Mouse (Mus musculus) activated CD4-positive, CD25-positive, alpha-beta regulatory T cell, adult 4 months (primary cell): ENCODE results near the gene Fbf1. TPM values are rescaled to one million over a fixed set of nuclear protein-coding genes. Genes with fewer than 3 reads are reported as not detected.

ENCODE experiments used
- ATAC-seq: one replicate; pipeline ENCODE4 v1.8.0; 2017
- polyA plus RNA-seq, 2 experiments: library from polyadenylated mRNA; unstranded; fragments of 100-300 nt; shearing (Covaris generic); gene quantifications; one replicate each; pipeline ENCODE4 v1.2.1; 2017

The Fbf1 gene
- polyA plus RNA-seq, 2 experiments from 2014 or later, result 2.1 to 3.4 TPM

DNA sequence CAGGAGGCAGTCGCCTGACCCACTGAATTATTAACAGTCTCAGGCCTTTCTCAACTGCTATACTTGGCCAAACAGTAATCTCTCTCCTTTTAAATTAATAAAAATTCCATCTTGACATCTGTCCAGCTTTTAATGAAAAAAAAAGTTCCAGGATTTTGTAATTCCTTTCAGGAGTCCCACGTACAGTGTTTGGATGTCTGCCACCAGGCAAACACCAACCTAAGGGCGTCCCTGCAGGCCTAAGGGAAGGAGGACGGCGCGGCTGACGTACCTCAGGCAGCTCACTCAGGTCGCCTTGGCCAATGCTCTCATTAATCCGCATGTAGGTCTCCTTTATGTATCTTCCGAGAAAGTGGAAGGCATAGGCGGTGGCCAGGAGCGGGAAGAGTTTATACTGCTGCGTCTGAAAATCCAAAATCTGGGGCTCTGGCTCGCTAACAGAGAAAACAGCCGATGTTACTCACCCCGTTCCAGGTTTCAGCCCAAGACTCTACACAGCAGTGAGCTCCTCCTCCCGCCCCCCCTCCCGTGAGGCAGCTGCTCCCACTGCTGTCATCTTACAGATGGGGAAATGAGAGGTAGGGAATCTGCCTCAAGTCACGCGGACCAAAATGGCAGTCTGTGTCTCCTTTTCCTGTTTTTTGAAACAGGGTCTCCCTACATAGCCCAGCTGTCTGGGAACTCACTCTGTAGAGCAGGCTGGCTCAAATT, 10.6 kb upstream of the Fbf1 start:
- ATAC-seq, result no peak

DNA sequence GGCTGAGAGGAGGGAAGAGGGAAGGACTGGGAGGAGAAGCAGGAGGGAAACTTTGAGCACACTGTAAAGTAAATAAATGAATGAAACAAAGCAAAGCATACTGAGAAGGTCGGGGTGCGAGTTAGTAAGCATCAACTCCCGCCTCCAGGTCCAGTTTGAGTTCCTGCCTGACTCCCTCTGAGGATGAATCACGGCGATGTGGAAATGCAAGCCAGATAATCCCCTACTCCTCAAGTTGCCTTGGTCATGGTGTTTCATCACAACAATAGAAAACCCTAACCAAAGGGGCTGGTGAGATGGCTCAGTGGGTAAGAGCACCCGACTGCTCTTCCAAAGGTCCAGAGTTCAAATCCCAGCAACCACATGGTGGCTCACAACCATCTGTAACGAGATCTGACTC, 8.0 kb upstream of the Fbf1 start:
- ATAC-seq, result no peak

DNA sequence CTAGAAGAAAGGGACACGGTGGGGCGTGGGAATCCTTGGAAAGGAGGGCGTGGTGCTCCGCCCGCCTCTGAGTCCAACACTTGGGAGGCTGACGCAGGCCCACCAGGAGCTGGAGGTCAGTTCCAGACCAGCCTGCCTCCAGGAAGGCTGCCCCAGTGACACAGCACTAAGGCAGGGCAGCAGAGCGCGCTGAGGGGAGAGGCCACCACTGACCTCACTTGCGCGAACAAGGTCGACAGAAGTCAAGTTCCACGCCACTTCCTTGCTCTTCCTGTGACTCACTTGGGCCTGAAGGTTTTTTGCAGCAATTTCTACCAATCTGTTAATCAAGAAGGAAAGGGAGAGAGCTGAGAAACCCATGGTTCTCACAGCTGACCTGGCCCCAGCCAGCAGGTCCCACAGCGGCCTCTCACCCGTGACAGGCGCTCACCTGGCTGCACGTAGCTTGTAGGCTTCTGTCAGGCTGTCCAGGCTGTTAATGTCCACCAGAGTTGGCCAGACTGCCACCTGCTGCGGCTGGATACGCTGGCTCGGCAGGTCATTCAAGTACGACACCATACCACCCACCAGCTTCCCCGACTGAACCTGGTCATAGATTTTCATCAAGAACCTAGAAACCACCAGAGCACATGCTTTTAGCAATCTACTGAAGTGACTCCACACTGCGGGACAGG, 6.9 kb upstream of the Fbf1 start:
- ATAC-seq, result no peak

DNA sequence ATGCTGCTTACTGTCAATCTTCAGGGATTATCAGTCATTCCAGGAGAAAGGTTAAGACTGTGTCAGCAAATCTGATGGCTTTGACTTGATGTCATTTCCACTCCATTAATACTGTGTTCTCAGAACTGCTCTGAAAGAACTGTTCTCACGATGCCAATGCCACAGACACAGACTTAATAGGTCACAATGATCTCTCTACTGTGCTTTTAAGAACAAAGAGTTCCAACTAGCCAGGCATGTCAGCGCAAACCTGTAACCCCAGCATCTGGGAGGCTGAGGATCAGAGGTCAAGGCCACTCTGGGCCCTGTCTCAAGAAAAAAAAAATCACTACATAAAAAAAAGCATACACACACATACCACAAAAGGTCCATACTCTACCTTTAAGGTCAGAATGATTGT, 4.0 kb upstream of the Fbf1 start:
- ATAC-seq, result no peak

DNA sequence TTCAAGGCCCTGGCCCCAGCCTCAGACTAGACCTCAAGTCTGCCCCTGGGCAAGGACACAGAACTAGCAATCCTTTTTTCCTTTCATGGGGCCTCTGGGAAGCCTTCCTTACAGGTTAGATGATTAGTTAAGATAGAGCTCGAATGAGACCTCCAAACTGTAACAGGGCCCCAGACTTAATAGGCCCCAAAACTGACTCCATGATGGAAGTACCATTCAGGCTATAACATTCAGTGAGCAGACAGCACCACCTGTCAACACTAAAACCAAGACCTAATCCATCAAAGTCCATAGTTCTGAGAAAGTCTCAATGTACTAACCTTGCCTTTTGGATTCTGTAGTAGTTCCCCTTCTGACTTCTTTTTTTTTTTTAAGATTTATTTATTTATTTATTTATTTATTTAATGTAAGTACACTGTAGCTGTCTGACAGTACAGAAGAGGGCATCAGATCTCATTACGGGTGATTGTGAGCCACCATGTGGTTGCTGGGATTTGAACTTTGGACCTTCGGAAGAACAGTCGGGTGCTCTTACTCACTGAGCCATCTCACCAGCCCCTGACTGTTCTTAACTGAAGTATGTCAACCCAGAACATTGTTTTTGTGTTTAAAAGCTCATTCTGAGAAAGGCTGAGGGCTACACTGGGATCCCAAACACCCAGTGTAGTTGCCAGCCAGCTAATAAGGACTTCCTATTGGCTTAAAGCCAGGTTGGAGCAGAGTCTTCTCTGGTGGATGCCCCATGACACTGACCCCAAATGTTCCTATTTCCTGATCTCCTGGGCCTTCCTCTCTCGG, 2.2 kb upstream of the Fbf1 start:
- no peak for ATAC-seq

DNA sequence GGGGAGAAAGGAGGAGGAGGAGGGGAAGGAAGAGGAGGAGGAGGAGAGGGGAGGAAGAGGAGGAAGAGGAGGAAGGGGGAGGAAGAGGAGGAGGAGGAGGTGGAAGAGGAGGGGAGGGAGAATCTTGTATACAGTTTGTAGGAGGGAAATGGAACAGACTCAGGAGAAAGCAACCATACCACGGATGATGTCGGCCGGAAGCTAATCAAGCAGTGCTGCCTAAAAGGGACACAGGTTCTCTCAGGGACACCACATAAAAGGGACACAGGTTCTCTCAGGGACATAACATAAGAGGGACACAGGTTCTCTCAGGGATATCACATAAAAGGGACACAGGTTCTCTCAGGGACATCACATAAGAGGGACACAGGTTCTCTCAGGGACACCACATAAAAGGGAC, 1.2 kb upstream of the Fbf1 start:
- ATAC-seq, result no peak

DNA sequence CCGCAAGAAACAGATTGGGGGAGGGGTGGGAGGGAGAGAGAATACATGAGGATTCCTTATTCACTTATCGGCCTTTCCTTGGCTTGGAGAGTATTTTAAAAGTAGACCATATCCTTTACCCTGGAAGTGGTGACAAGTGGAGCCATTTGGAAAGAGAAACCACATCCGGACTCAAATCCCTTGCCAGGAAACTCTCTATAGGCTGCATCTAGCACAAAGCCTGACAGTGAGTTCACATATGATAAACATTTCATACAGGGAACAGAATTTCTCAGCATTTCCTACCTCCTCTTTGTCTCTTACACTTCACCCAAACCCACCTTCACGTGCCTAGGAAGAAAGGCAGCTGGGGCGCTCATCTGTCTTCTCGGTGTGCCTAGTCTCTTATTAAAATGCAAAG, 734 bp downstream of the Fbf1 start:
- ATAC-seq, result no peak

DNA sequence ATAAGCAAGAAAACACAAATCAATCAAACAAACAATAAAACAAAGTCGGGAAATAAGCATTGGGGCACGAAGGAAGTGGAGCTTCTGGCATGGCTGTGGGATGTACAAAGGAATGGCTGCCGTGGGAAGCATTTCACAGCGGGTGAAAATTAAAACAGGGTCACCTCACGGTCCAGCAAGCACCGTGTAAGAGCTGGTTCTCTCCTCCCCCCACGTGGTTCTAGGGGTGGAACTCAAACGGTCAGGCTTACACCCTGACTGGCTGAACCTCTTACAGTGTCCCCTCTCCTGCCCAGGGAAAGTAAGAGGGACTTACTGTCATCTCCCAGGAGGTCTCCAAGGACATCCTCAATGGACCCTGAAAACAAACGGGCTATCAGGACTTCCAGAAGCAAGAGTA, 5.0 kb downstream of the Fbf1 start:
- ATAC-seq, result no peak

DNA sequence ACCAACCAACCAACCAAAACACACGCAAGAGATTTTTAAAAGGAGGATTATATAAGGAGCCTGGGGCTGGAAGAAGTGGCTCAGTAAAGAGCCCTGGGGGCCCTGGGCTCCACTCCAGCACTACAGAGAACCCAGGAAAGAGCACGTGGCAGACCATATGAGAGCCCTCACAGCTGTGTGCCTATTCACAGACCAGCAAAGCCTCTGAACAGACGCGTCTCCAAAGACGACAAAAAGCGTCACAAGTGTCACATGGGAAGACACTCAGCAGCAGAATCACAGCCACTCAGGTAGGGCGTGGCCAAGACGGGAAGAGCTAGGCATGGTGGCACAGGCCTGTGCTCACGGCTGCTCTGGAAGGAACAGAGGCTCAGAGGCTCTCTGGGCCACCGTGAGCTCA, 5.8 kb downstream of the Fbf1 start:
- ATAC-seq, result no peak

DNA sequence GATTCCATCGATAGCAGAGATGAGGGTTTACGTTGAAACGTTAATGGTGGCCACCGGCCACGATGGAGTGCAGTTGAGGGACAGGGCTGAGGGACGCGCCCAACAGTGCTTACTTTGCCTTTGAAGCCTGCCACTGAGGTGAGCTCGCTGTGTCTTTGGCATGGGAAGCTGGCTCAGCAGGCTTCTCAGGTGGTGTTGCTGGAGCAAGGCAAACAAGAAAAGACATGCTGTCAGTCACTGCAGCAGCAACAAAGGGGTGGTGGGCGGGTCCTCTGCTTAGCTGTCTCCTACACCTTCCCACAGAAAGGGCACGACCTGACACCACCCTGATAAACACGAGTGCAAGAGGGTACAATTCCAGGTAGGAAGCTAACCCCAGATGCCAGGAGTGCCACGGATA, 6.7 kb downstream of the Fbf1 start:
- no peak for ATAC-seq

DNA sequence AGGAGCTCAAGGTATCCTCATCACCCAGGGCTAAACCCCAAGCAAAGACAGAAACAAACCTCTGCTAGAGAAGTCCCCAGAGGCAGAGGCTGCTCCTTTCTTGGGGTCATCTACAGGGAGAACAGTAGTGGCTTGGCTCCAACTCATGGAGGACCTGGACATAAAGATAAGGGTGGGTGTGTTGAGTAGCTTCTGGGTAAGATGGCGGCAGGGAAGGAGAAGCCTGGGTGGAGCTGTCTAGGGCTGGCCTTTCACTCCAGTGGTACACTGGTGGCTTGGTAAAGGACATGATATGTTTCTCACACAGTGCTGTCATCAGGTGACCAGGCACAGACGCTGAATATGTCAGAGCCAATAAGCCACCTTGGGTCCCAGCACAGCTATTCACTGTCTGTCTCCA, 17.0 kb downstream of the Fbf1 start:
- ATAC-seq, result no peak

DNA sequence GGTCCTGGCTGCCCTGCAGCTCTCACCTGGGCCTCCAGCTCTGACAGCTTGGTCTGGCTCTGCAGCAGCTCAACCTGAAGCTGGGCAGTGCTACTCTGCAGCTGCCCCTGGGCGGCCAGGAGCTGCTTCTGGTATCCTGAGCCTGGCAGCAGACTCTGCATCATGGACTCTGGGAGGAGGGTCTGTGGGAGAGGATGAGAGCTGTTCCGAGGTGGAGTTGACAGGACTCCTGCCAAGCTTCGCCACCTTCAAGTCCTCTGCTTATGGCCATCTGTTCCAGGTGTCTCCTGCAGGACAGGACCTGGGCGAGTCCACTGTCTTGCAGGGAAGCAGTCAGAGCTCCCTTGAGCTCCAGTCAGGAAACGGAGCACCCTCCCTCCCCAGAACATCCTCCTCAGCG, 18.6 kb downstream of the Fbf1 start:
- ATAC-seq, result no peak

DNA sequence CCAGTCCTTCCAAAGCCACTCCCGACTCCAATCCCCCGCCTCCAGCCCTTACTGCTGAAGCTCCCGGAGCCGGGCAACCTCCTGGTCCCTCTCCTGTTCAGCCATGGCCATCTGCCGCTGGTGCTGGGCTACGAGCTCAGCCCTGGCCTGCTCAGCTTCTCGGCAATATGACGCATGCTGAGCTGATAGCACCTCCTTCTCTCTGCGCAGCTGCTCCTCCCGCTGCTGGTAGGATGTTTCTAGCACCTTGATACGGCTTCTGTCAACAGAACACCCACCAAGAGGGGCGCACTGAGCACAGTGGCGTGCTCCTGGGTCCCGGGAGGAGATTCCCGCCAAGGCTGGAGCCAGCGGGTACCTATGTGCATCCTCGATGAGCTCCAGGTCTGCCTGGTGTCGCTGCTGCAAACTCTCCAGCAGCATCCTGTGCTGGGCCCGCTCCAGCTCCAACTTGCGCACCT, 19.2 kb downstream of the Fbf1 start:
- ATAC-seq, result no peak

DNA sequence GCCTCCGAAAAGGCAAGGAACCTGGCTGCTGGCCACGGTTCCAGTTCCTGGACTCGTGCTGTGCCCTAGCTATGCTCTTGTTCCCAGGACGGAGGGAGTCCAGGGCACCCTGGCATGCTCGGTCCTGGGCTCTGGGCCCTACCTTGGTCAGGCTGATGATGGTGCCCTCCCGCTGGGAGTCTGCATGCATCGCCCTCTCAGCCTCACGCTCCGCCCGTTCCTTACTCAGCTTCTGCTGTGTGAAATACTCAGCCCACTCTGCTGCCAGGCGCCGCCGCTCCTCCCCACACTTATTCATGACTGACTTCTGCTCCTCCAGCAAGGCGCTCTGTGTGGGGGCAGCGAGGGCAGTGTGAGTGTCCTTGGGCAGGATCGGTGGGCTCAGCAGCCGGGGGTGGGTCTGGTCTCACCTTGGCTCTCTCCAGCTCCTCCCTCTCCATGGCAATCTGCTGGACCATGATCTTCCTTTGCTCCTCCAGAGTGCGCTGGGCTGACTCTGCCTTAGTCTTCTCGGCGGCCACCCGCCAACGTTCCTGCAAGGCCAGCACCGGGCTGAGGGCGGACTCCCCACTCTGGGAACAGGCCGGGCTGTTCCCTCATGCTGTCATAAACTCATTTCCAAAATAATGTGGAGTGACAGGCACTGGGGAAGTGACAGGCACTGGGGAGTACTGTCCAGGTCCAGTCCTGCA, 21.5 kb downstream of the Fbf1 start:
- no peak for ATAC-seq

DNA sequence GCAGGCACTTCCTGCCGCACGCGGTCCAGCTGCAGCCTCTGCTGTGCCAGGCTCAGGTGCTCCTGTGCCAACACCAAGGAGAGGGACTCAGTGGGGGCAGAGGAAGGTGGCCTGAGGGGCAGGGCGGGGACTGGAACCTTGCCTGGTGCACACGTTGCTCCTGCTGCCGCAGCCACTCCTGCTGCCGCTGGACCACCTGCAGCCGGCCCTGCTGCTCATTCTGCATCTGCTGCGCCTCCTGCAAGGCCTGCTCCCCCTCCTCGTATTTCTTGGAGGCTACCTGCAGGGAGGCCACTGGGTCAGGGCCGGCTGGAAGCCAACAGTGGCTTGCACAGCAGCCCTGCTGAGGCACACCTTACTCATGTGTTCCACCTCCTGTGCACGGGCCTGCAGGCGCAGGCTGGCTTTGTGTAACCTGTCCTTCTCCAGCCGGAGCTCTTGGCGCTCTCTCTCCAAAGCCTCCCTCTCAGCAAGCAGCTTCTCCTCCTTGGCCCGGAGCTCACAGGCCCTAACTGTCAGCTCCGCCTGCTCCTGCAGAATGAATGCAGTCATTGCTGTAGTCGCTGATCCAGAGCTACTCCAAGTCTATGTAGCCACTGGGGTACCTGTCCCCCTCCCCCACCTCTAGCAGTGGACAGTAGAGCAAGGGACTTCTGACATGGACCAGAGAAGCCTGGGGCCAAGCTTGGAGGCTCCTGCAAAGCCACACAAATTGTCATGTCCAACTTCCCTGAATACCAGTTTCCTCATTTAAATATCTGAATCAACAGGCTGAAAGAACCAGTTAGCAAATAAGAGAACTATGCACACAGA, 22.3 kb downstream of the Fbf1 start:
- no peak for ATAC-seq

DNA sequence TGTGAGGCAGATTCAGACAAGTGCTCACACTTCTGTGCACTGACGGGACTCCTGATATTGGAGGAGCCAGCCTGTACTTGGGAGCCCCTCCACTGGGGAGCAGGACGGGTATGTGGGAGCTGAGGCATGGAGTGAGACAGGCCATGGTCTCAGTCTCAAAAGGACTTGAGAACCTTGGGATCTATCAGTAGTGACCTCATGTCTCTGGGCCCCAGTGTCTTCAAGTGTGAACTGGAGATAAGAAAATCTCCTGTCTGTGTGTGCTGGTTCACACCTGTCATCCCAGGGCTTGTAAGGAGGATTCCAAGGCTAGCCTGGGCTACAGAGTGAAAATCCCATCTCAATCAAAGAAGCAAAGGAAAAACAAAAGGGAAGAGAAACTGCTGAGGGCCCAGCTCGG, 24.5 kb downstream of the Fbf1 start:
- no peak for ATAC-seq

DNA sequence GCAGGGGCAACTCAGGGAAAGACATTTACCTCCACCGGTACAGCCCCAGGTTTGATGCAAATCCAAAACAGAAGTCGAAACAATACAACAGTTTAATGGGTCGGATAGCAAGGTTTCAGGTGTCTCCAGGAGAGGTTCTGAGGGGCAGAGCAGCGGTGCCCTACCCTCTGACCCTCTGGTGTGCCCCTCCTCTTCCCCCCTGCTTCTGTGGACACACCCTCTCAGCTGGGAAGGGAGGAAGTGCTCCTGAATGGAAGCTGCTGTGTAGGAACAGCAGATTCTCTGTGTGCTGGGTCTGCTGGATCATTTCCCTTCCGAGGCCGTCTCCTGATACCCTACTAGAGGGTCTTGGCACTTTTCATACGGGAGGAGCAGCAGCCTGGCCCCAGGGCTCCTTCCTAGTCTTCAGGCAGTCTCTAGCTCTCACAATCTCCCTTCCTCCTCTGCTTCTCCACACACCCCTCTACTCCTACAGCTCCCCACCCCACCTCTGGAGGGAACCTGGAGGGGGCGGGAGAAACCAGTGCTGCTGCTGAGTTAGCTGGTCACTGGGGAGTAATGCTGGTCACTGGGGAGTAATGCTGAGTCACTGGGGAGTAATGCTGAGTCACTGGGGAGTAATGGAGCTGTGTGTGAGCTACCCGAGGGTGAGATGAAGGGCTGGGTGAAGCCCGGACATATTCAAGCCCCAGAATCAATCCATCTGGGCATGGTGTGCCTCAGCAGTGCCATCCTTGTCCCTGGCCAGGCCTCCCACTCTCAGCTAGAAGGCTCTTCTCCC, 25.6 kb downstream of the Fbf1 start:
- ATAC-seq, result no peak

DNA sequence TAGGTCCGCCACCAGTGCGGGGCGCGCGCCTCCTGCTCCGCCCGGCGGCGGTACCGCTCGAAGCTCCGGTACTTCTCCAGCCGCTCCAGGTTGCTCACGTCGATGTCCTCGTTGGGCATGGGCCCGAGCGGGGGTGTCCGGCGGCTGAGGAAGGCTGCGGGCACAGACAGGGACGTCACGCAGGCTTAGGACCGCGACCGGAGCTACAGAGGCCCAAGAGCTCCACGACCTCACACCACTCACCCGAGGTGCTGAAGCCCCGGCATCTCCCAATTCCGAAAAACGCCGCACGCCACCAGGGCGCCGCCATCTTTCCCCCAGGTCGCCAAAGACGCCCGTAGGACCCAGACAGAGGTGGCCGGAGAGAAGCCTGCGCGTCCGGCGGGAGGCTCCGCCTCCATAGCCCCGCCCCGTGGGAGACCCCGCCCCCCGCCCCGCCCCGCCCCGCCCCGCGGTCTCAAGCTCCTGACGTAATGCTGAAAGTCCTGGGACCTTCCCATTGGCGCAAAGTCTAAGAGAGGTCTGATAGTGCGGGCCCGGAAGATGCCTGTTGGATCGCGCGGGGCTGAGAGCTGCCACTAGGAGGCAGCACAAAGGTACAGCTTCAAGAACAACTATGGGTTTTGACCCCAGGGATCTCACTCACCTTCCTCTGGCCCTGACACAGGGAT, 29.4 kb downstream of the Fbf1 start, which contains the start of gene Mrpl38:
Gene Mrpl38, minus strand, starts transcription at position 401 of the 671 bp plus-strand sequence.
- peak; percentile 98 for ATAC-seq

DNA sequence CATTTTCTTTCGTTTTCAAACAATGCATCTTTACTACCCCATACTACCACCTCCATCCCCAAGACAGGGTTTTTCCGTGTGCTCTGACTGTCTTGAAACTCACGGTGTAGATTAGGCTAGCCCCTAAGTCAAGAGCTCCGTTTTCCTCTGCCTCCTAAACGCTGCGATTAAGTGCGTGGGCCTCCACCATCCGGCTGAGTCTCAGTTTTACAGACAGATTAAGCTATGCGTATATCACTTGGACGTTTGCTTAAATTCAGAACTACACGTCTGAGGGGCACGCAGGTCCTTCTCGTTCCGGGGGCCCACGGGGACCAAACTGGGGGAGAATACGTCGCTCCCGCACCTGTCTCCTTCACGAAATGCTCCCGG, 29.9 kb downstream of the Fbf1 start:
- no peak for ATAC-seq

DNA sequence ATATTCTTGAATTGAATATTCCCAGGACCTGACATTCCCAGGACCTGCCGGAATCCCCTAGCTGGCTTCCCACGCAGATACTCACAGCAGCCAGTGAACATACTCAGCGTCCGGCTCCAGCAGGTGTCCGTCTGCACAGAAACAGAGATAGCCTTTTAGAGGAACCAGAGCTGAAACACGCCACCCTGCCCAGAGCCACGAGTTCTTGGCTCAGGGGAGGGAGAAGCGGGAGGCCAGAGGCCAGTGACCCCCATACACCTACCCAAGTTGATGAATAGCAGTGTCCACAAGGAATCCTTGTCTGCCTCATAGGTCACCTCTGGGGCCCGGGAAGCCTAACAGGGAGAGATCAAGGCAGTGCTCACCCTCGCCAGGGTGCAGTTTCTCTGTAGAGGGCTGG, 33.8 kb downstream of the Fbf1 start:
- no peak for ATAC-seq

DNA sequence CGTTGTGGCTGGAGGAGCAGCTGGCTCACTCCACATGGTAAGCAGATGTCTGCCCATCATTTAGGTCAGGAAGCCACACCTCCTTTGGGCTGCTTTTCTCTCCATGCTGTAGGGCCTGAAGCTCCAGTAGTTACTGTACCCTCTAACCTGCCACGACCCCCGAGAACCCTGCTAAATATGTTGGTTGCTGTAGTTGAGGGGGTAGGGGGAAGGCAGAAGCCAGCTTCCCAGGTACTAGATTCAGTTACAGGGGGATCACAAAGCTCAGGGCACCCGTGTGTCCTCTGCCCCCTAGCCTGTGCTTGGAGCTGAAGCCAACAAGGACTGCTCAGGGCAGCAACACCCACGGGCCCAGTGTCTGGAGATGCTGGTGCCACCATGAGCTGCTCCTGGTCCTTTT, 34.5 kb downstream of the Fbf1 start:
- ATAC-seq, result no peak
